In the genomic region with DNA sequence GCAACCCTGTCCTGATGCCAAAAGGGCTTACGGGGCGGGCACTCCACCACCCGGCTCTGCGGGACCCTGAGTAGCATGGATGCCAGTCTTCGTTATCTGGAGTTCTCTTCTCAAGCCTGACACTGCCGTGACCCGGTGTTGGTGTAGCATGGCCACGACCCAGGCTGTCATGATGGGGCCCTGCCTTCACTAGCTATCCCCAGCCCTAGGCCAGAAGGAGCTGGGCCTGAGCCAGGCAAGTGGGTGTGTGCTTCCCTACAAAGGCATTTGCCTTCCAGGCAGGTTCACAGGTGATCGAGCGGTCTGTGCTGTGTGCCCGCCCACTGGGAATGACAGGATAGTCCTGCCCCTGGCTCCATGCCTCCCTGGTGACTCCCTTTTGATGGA, we compare ENCODE assay signal across 8 mouse cellular contexts. TPM values are rescaled to one million over a fixed set of nuclear protein-coding genes. Genes with fewer than 3 reads are reported as not detected.
DNase-seq lines count a peak whose midpoint lies in the region; ATAC-seq lines count a peak whose summit lies in the region.

No protein-coding gene starts in this region.

- H3K4me1 ChIP-seq in heart, embryonic 12.5 days (replicated peaks) = peaks cover 74% of the 10 kb centered on the region
- H3K4me1 ChIP-seq in kidney, embryonic 16.5 days (ENCODE audit: insufficient read depth, low read length) = peaks cover 36% of the 10 kb centered on the region

- ATAC-seq in common myeloid progenitor, adult 5-6 weeks (replicated peaks; ENCODE audit: low read depth, poor library complexity, severe bottlenecking) = peak; percentile 16; the same call in 1 of the 2 replicates
- ATAC-seq in heart, embryonic 12.5 days (ENCODE audit: insufficient number of reproducible peaks, low FRiP score) = peak; percentile 22; the same call in 1 of the 2 replicates
- peak; percentile 42 for ATAC-seq in kidney, embryonic 16.5 days (ENCODE audit: low FRiP score, low TSS enrichment)

- DNase-seq in 3T3-L1 (ENCODE audit: low read depth, low spot score) (peak; percentile 66), MN1 (ENCODE audit: low spot score) (peak; percentile 44)
- DNase-seq in lung, postnatal 10 days = peak; percentile 72
- peak; percentile 32 for DNase-seq in skeletal muscle tissue, adult 2 months (ENCODE audit: low read depth, low spot score)
- no peak for DNase-seq in c-Kit-positive CD71-positive TER-119-positive erythroid progenitor cells, embryonic 14.5 days (ENCODE audit: low spot score)

- H3K27me3 ChIP-seq in heart, embryonic 12.5 days (replicated peaks) = no peaks in the 10 kb centered on the region
- H3K27me3 ChIP-seq in kidney, embryonic 16.5 days (ENCODE audit: insufficient read depth, low read length) = no peaks in the 10 kb centered on the region

- H3K4me3 ChIP-seq in heart, embryonic 12.5 days = peak overlapping the region; percentile 76
- H3K4me3 ChIP-seq in kidney, embryonic 16.5 days (ENCODE audit: low read length) = peak overlapping the region; percentile 93

- H3K27ac ChIP-seq in heart, embryonic 12.5 days (ENCODE audit: poor library complexity, severe bottlenecking) = peak overlapping the region; percentile 91
- H3K27ac ChIP-seq in kidney, embryonic 16.5 days (ENCODE audit: low read length) = peak overlapping the region; percentile 97

- peak overlapping the region; percentile 92 for H3K9ac ChIP-seq in heart, embryonic 12.5 days
- H3K9ac ChIP-seq in kidney, embryonic 16.5 days (replicated peaks; ENCODE audit: low read length) = peak overlapping the region; percentile 95

- WGBS in heart, embryonic 12.5 days = 2% methylated on average over 11 of the region's 11 CpGs
- WGBS in kidney, embryonic 16.5 days = 1% methylated on average over 11 of the region's 11 CpGs

- H3K36me3 ChIP-seq in heart, embryonic 12.5 days = no peaks in the 10 kb centered on the region
- no peaks in the 10 kb centered on the region for H3K36me3 ChIP-seq in kidney, embryonic 16.5 days (ENCODE audit: insufficient read depth, low read length)

- no peaks in the 10 kb centered on the region for H3K9me3 ChIP-seq in heart, embryonic 12.5 days (replicated peaks)
- H3K9me3 ChIP-seq in kidney, embryonic 16.5 days (ENCODE audit: low read length) = no peaks in the 10 kb centered on the region

- H3K4me2 ChIP-seq in heart, embryonic 12.5 days = peak overlapping the region; percentile 90
- H3K4me2 ChIP-seq in kidney, embryonic 16.5 days (replicated peaks; ENCODE audit: low read depth, low read length) = peak overlapping the region; percentile 89

RNA-seq across cellular contexts. Expression of a gene that starts 0.6 kb away (rescaled TPM):
- 14.4 and 23.8 TPM in 2 replicates for total RNA-seq in common myeloid progenitor, adult 5-6 weeks (2017)
- polyA plus RNA-seq in heart, embryonic 12.5 days (2016; fragmentation: Nextera tagmentation; extraction: Ambion mirVana) = 38.0 and 39.9 TPM in 2 replicates
- polyA plus RNA-seq in kidney, embryonic 16.5 days (2015; fragmentation: Nextera tagmentation; extraction: Ambion mirVana) = 41.9 and 44.1 TPM in 2 replicates

RNA-seq across cellular contexts. Expression of a gene that starts 21.6 kb away (rescaled TPM):
- not detected in 2 replicates for total RNA-seq in common myeloid progenitor, adult 5-6 weeks (2017)
- 0.05 and 0.09 TPM in 2 replicates for polyA plus RNA-seq in heart, embryonic 12.5 days (2016; fragmentation: Nextera tagmentation; extraction: Ambion mirVana)
- polyA plus RNA-seq in kidney, embryonic 16.5 days (2015; fragmentation: Nextera tagmentation; extraction: Ambion mirVana) = 0.02 and 0.03 TPM in 2 replicates

RNA-seq across cellular contexts. Expression of a gene that starts 36.0 kb away (rescaled TPM):
- 7.1 and 9.1 TPM in 2 replicates for total RNA-seq in common myeloid progenitor, adult 5-6 weeks (2017)
- 31.4 and 33.7 TPM in 2 replicates for polyA plus RNA-seq in heart, embryonic 12.5 days (2016; fragmentation: Nextera tagmentation; extraction: Ambion mirVana)
- 30.6 and 34.2 TPM in 2 replicates for polyA plus RNA-seq in kidney, embryonic 16.5 days (2015; fragmentation: Nextera tagmentation; extraction: Ambion mirVana)

RNA-seq across cellular contexts. Expression of a gene that starts 44.8 kb away (rescaled TPM):
- 41.9 and 46.4 TPM in 2 replicates for total RNA-seq in common myeloid progenitor, adult 5-6 weeks (2017)
- 0.56 and 0.58 TPM in 2 replicates for polyA plus RNA-seq in heart, embryonic 12.5 days (2016; fragmentation: Nextera tagmentation; extraction: Ambion mirVana)
- 0.92 and 1.4 TPM in 2 replicates for polyA plus RNA-seq in kidney, embryonic 16.5 days (2015; fragmentation: Nextera tagmentation; extraction: Ambion mirVana)
